8 mouse cellular contexts compared by ENCODE assay signal in genomic region chr1:105906427-105906798, GRCm38 (mm10).
DNase-seq lines count a peak whose midpoint lies in the region; ATAC-seq lines count a peak whose summit lies in the region.
"Had no signal": no experiment of that assay in that cellular context is flagged by ENCODE, and none has a peak within 500 bp of the region (broad histone marks: within the 10 kb centered on the region; RNA-seq: fewer than 3 reads in every experiment).

No protein-coding gene starts in this region.

- H3K27me3 ChIP-seq in hindbrain, embryonic 11.5 days (ENCODE audit: control insufficient read depth, insufficient read depth, low read length): no peaks in the 10 kb centered on the region
- H3K27me3 ChIP-seq: neural tube, embryonic 12.5 days had no signal

- WGBS in hindbrain, embryonic 11.5 days: 79% methylated on average over 2 of the region's 2 CpGs

- H3K4me2 ChIP-seq in hindbrain, embryonic 11.5 days (replicated peaks; ENCODE audit: low read depth, low read length): no peak overlapping the region
- H3K4me2 ChIP-seq: neural tube, embryonic 12.5 days had no signal

- peak; percentile 35 to 67 for DNase-seq in urinary bladder, adult 18-20 months (ENCODE audit: low spot score in 2 of 2)
- DNase-seq in urinary bladder, postnatal 4 days (ENCODE audit: low spot score in 2 of 2): no peak
- peak; percentile 45 to 64 for DNase-seq in adrenal gland, postnatal 4 days (ENCODE audit: low spot score in 2 of 2)
- DNase-seq in gastrocnemius, postnatal 36 days: peak; percentile 80 to 85
- DNase-seq in left cerebral cortex, adult 18-20 months (ENCODE audit: low spot score in 2 of 2): peak; percentile 23 to 38
- peak; percentile 73 for DNase-seq in urinary bladder, postnatal 14 days (ENCODE audit: low spot score)
- DNase-seq in hindbrain, embryonic 11.5 days (ENCODE audit: low spot score): no peak

- intact Hi-C loops in gastrocnemius, postnatal 36 days (cut with DNase I): loop anchor here (2.0 kb wide), 1 partner anchor 84 kb away; the partner anchor contains the start of gene Zcchc2

- H3K9me3 ChIP-seq in hindbrain, embryonic 11.5 days (ENCODE audit: control insufficient read depth, low read length): no peaks in the 10 kb centered on the region
- H3K9me3 ChIP-seq: neural tube, embryonic 12.5 days had no signal

- no peaks in the 10 kb centered on the region for H3K36me3 ChIP-seq in hindbrain, embryonic 11.5 days (ENCODE audit: control insufficient read depth, insufficient read depth, low read length)
- H3K36me3 ChIP-seq: neural tube, embryonic 12.5 days had no signal

- H3K4me3 ChIP-seq in hindbrain, embryonic 11.5 days (ENCODE audit: low read depth, low read length): no peak overlapping the region
- H3K4me3 ChIP-seq: neural tube, embryonic 12.5 days had no signal

- no peak for ATAC-seq in hindbrain, embryonic 11.5 days (ENCODE audit: low FRiP score)

- H3K4me1 ChIP-seq in hindbrain, embryonic 11.5 days (replicated peaks; ENCODE audit: control insufficient read depth, insufficient read depth, low read length): no peaks in the 10 kb centered on the region
- H3K4me1 ChIP-seq: neural tube, embryonic 12.5 days had no signal

- no peak overlapping the region for H3K9ac ChIP-seq in hindbrain, embryonic 11.5 days (ENCODE audit: low read depth, low read length)
- H3K9ac ChIP-seq: neural tube, embryonic 12.5 days had no signal

- no peak overlapping the region for H3K27ac ChIP-seq in hindbrain, embryonic 11.5 days (ENCODE audit: low read depth, low read length)
- H3K27ac ChIP-seq: neural tube, embryonic 12.5 days had no signal

Comparison
In these comparisons a context has a peak if more than half of its experiments do, and no peak if none do; other contexts are left out.
1. DNase-seq: peak in urinary bladder, adult 18-20 months (2 of 2), adrenal gland, postnatal 4 days (2 of 2), gastrocnemius, postnatal 36 days (2 of 2), left cerebral cortex, adult 18-20 months (2 of 2) and urinary bladder, postnatal 14 days (single experiment); none in urinary bladder, postnatal 4 days (0 of 2) and hindbrain, embryonic 11.5 days (single experiment).